Mouse (Mus musculus) spleen, adult 2 months (tissue): ENCODE data around the gene Xpnpep2. TPM values are rescaled to one million over a fixed set of nuclear protein-coding genes. Genes with fewer than 3 reads are reported as not detected.
A peak's percentile ranks its signal among the peaks of the same experiment; 100 is the strongest.

Source experiments
- DNase-seq, 2 experiments: peaks; one replicate each; pipeline versions ENCODE4 v3.0.0 to v3.0.0-alpha.2; 2012 to 2021; ENCODE audit warnings: low spot score in 2 of 2, low read depth in 1 of 2
- H3K27ac ChIP-seq: fragments of 200-500 bp; 2 replicates; pipeline ENCODE4 v1.5.1; 2012; ENCODE audit warnings: low read length, inconsistent platforms; ENCODE audit not compliant: insufficient read depth
- H3K27me3 ChIP-seq: fragments of 200-500 bp; 2 replicates; pipeline ENCODE4 v1.6.1; 2012; ENCODE audit warnings: mild to moderate bottlenecking, moderate library complexity, low read length, inconsistent platforms; ENCODE audit not compliant: control insufficient read depth, insufficient read depth
- H3K36me3 ChIP-seq: fragments of 200-500 bp; 2 replicates; pipeline ENCODE4 v1.6.1; 2012; ENCODE audit warnings: mild to moderate bottlenecking, low read length, inconsistent platforms; ENCODE audit not compliant: control insufficient read depth, insufficient read depth
- H3K4me1 ChIP-seq: fragments of 200-500 bp; 2 replicates; pipeline ENCODE4 v1.6.1; 2011; ENCODE audit warnings: inconsistent platforms; ENCODE audit not compliant: control insufficient read depth, insufficient read depth, insufficient read length
- H3K4me3 ChIP-seq: fragments of 200-500 bp; 2 replicates; pipeline ENCODE4 v1.5.1; 2011; ENCODE audit warnings: mild to moderate bottlenecking, inconsistent platforms; ENCODE audit not compliant: insufficient read depth, insufficient read length; ENCODE audit errors: extremely low read depth
- CTCF ChIP-seq: fragments of 200-500 bp; IDR thresholded peaks from 2 replicates; pipeline ENCODE4 v1.5.1; 2011; ENCODE audit warnings: mild to moderate bottlenecking, inconsistent platforms; ENCODE audit not compliant: insufficient read depth, insufficient read length, insufficient replicate concordance; ENCODE audit errors: extremely low read depth
- POLR2A ChIP-seq: fragments of 200-500 bp; IDR thresholded peaks from 2 replicates; pipeline ENCODE4 v1.6.1; 2011; ENCODE audit warnings: low read depth, low read length, inconsistent platforms
- WGBS: fragments of 180-500 bp; shearing (Covaris S2); methylation state at CpG from one replicate; pipeline ENCODE4 v1.1.7; 2018; 5-methylcytosine and 5-hydroxymethylcytosine counted together
- polyA plus RNA-seq: library from polyadenylated mRNA; depleted of rRNA; stranded (reverse); fragments of >200 nt; gene quantifications from 2 replicates; pipeline ENCODE4 v1.2.3, GENCODE M21; 2012

Gene Xpnpep2
- polyA plus RNA-seq, 1 experiment: 0.08 TPM

DNA sequence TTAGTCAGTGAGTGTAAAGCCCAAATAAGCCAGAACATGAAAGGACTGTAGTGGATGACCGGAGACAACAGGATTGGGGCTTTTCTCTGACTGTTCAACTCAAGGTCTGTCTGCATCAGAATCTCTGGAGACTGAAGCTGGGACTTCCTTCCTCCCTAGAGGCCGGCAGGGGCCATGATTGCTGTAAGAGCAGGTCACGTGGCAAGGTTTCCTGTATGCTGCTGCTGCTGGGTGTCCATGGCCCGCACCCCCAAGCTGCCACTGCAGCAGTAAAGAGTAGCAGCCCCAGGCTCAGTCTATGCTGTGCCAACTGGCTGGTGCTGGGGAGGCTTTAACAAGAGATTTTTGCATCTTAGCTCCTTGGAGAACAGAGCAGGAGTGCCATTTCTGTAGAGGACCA is 37.7 kb downstream of the Xpnpep2 start, which contains the start of gene Sash3:
TSS of gene Sash3 (plus strand) at position 175 of the 400 bp plus-strand sequence.
- WGBS: 35% methylated on average over 4 of the region's 4 CpGs
- peak within 1 kb of the TSS; percentile 98 for H3K27ac ChIP-seq
- H3K27me3 ChIP-seq: no peaks in the 10 kb centered on the region
- DNase-seq: peak; percentile 63 to 77
- TF ChIP-seq CTCF (no peak), POLR2A (peak; percentile 69)
- H3K4me3 ChIP-seq: peak within 1 kb of the TSS; percentile 88
- H3K4me1 ChIP-seq: peaks cover 31% of the 10 kb centered on the region
- peaks cover 10% of the 10 kb centered on the region for H3K36me3 ChIP-seq

- 44% methylated on average over 2 of the region's 2 CpGs for WGBS
- H3K36me3 ChIP-seq: peaks cover 10% of the 10 kb centered on the region
- H3K27me3 ChIP-seq: no peaks in the 10 kb centered on the region
- TF ChIP-seq CTCF (no peak), POLR2A (no peak)
- peak overlapping the region; percentile 88 for H3K4me3 ChIP-seq
- DNase-seq: no peak
- H3K27ac ChIP-seq: peak overlapping the region; percentile 98
- peaks cover 29% of the 10 kb centered on the region for H3K4me1 ChIP-seq
Measured at GRCm38 (mm10) chrX:48147226-48147625, 38.7 kb downstream of the Xpnpep2 start.

GRCm38 (mm10) chrX:48147741-48148186 is 39.2 kb downstream of the Xpnpep2 start:
- H3K27me3 ChIP-seq: no peaks in the 10 kb centered on the region
- H3K4me1 ChIP-seq: peaks cover 32% of the 10 kb centered on the region
- peak overlapping the region; percentile 98 for H3K27ac ChIP-seq
- peak in 1 of 2 experiments; percentile 72 for DNase-seq
- TF ChIP-seq POLR2A (peak; percentile 57), CTCF (no peak)
- 22% methylated on average over 7 of the region's 7 CpGs for WGBS
- peak overlapping the region; percentile 88 for H3K4me3 ChIP-seq
- H3K36me3 ChIP-seq: peaks cover 10% of the 10 kb centered on the region

DNA sequence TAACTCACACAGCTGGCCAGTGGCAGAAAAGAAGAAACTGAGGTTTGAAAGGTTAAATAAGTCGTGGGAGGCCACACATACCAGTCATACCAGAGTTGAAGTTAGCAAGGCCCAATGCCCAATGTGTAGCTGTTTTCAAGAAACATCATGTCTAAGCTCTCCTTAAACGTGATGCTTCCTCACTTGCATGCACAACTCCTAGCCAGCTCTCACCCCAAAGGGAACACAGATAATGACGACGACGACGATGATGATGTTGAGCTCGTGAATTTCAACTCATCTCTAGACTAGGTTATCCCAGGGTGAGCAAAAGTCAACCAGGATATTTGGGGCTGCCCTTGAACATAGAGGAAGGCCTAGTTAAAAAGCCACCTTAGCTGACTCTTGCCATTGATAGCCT is 43.6 kb downstream of the Xpnpep2 start:
- DNase-seq: no peak
- WGBS: 55% methylated on average over 7 of the region's 7 CpGs
- no peak for TF ChIP-seq POLR2A
- no peak for TF ChIP-seq CTCF
- peaks cover 24% of the 10 kb centered on the region for H3K4me1 ChIP-seq
- H3K4me3 ChIP-seq: no peak overlapping the region
- no peak overlapping the region; the same call in 1 of the 2 replicates for H3K27ac ChIP-seq
- H3K27me3 ChIP-seq: no peaks in the 10 kb centered on the region
- H3K36me3 ChIP-seq: peaks cover 27% of the 10 kb centered on the region

DNA sequence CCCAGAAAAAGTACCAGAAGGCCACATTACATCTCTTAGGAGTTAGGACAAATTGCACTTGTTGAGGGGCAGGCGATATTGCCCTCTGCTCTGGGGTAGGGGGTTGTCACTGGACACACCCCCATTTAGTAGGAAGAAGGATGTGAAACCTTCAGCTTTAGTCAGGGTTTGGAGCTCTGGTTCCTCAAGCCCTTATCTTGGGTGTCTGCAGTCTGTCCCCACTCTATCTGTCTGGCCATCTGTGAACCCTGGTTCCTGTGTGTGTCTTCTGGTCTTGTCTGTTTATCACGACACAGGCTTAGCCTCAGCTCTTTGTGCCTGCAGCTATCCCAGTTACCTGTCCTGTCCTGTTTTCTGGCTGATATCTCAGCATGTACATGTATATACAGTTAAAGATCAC is 44.9 kb downstream of the Xpnpep2 start:
- peaks cover 40% of the 10 kb centered on the region for H3K36me3 ChIP-seq
- H3K27ac ChIP-seq: peak overlapping the region; percentile 10; the same call in 1 of the 2 replicates
- peaks cover 24% of the 10 kb centered on the region for H3K4me1 ChIP-seq
- TF ChIP-seq CTCF (no peak), POLR2A (no peak)
- H3K4me3 ChIP-seq: no peak overlapping the region
- 48% methylated on average over 2 of the region's 2 CpGs for WGBS
- no peaks in the 10 kb centered on the region for H3K27me3 ChIP-seq
- DNase-seq: no peak

DNA sequence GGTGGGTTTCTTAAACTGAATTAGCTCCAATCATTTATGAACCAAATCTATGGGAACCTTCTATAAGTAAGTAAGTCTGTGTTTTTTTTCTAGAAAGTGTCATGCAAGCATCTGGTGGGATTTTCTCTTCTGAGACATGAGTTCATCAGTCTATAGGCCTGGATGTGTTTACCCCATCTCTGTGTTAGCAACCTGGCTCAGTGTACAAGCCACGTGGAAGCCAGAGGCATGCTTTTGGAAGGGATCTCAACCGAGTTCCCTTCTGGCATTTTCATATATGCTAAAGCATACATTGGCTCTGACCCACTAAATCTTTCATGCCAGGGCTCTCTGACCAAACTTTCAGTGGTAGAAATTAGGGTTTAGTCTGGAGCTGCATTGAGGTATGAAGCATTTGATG is 45.4 kb downstream of the Xpnpep2 start:
- Histone ChIP-seq H3K27me3 (no peaks in the 10 kb centered on the region), H3K36me3 (peaks cover 40% of the 10 kb centered on the region), H3K27ac (no peak overlapping the region; the same call in 1 of the 2 replicates), H3K4me3 (no peak overlapping the region), H3K4me1 (peaks cover 21% of the 10 kb centered on the region)
- no peak for DNase-seq
- no peak for TF ChIP-seq POLR2A
- no peak for TF ChIP-seq CTCF
- WGBS: 56% methylated on average over 2 of the region's 2 CpGs

DNA sequence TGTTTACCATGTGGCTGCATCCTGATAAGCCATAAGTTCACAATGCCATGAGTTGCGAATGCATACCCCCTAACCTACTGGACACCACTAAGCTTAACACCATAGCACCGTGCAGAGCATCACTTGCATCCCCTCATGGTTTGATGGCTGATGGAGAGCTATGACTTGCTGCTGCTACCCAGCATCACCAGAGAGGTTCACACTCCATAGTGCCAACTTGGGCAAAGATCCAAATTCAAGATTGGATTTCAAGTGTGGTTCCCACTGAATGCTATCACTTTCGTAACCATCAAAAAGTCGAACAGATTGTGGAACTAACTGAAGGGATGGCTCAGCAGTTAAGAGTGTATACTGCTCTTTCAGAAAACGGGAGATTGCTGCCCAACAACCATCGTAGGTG is 47.0 kb downstream of the Xpnpep2 start:
- Histone ChIP-seq H3K27ac (no peak overlapping the region), H3K36me3 (peaks cover 48% of the 10 kb centered on the region), H3K4me1 (peaks cover 14% of the 10 kb centered on the region), H3K4me3 (no peak overlapping the region), H3K27me3 (no peaks in the 10 kb centered on the region)
- no peak for DNase-seq
- no peak for TF ChIP-seq CTCF
- TF ChIP-seq POLR2A: no peak
- WGBS: 81% methylated on average over 6 of the region's 6 CpGs
